8 mouse cellular contexts compared by ENCODE assay signal in the genomic region with DNA sequence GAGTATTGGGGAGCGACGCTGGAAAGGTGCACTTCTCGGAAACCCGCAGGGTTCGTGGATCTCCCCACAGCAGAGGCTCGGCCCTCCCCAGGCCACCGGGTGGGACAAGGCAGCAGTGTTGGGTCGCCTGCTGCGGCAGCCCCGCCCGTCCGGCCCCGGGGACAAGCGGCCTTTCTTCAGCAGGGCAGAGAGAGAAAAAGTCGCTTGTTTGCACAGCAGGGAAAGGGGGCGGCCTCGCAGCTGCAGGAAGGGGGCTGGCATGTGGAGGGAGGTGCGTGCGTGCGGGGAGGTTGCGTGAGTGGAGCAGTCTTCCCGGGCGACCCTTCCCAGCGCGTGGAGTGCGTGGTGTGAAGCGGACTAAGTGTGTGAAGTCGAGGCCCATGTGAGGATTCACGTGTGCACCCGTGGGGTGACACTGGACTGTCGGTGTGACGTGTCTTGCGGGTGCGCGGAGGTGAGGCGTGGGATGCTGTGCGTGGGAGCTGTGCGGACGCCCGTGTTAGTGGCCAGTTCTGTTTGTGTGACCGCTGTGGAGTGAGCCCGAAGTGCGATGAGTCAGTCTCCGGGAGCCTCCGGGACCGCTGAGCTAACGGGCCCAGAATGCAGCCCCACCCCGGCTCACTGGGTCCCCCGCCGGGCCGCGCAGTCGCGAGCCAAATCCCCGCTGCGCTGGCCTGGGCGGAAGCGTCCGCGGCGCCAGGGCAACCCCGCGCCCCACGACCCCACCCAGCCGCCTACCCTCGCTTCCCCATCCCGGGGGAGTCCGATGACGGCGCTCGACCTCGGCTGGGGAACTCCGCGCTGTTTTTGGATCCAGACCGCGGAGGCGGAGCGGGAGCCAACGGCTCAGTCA. TPM values are rescaled to one million over a fixed set of nuclear protein-coding genes. Genes with fewer than 3 reads are reported as not detected.
DNase-seq lines count a peak whose midpoint lies in the region; ATAC-seq and TF ChIP-seq lines count a peak whose summit lies in the region.

No protein-coding gene starts in this region.

- no peak for TF ChIP-seq CTCF in C2C12 (IDR thresholded peaks at IDR 0.05; ENCODE audit: control insufficient read depth, insufficient read depth, insufficient read length)
- no peak for TF ChIP-seq CTCF in heart, adult 2 months (IDR thresholded peaks at IDR 0.05)
- no peak for TF ChIP-seq CTCF in intestine, postnatal 0 days (IDR thresholded peaks at IDR 0.05; ENCODE audit: low read depth)
- no peak for TF ChIP-seq CTCF in liver, postnatal 0 days (IDR thresholded peaks at IDR 0.05; ENCODE audit: low read depth)

- H3K9ac ChIP-seq in heart, adult 2 months (ENCODE audit: low read depth, low read length): peak overlapping the region; percentile 67
- peak overlapping the region; percentile 54 for H3K9ac ChIP-seq in intestine, postnatal 0 days (ENCODE audit: low read depth, low read length)
- H3K9ac ChIP-seq in liver, postnatal 0 days (replicated peaks): peak overlapping the region; percentile 51
- peak overlapping the region; percentile 69 for H3K9ac ChIP-seq in neural tube, embryonic 12.5 days

- no peaks in the 10 kb centered on the region for H3K27me3 ChIP-seq in C2C12 (ENCODE audit: control insufficient read depth, insufficient read depth, insufficient read length)
- H3K27me3 ChIP-seq in heart, adult 2 months (ENCODE audit: control insufficient read depth, insufficient read depth, low read length): no peaks in the 10 kb centered on the region
- peaks cover 23% of the 10 kb centered on the region for H3K27me3 ChIP-seq in intestine, postnatal 0 days (replicated peaks; ENCODE audit: control insufficient read depth, insufficient read depth, low read length)
- peaks cover 35% of the 10 kb centered on the region for H3K27me3 ChIP-seq in liver, postnatal 0 days (ENCODE audit: insufficient read depth, low read length)
- peaks cover 5% of the 10 kb centered on the region; the same call in 1 of the 2 replicates for H3K27me3 ChIP-seq in neural tube, embryonic 12.5 days (replicated peaks)

- WGBS in heart, adult 2 months: 9% methylated on average over 79 of the region's 79 CpGs
- WGBS in intestine, postnatal 0 days: 1% methylated on average over 79 of the region's 79 CpGs
- under 1% methylated on average over 79 of the region's 79 CpGs for WGBS in liver, postnatal 0 days (ENCODE audit: insufficient replicate concordance)
- under 1% methylated on average over 79 of the region's 79 CpGs for WGBS in neural tube, embryonic 12.5 days

- peaks cover 53% of the 10 kb centered on the region for H3K79me2 ChIP-seq in C2C12 (ENCODE audit: control insufficient read depth, insufficient read depth)
- H3K79me2 ChIP-seq in heart, adult 2 months (replicated peaks; ENCODE audit: control insufficient read depth, insufficient read depth, low read length): no peaks in the 10 kb centered on the region

- H3K4me1 ChIP-seq in heart, adult 2 months (ENCODE audit: control insufficient read depth, insufficient read depth, low read length): peaks cover 12% of the 10 kb centered on the region
- H3K4me1 ChIP-seq in intestine, postnatal 0 days (replicated peaks; ENCODE audit: control insufficient read depth, insufficient read depth, low read length): 0 out of 2 replicates have a peak, but pooled peaks cover 5% of the 10 kb centered on the region
- peaks cover 14% of the 10 kb centered on the region for H3K4me1 ChIP-seq in liver, postnatal 0 days (ENCODE audit: insufficient read depth)
- peaks cover 26% of the 10 kb centered on the region for H3K4me1 ChIP-seq in neural tube, embryonic 12.5 days

- peaks cover 4% of the 10 kb centered on the region for H3K36me3 ChIP-seq in C2C12 (ENCODE audit: control insufficient read depth, insufficient read depth)
- H3K36me3 ChIP-seq in heart, adult 2 months (ENCODE audit: control insufficient read depth, insufficient read depth, low read length): no peaks in the 10 kb centered on the region
- H3K36me3 ChIP-seq in intestine, postnatal 0 days (ENCODE audit: control insufficient read depth, insufficient read depth): no peaks in the 10 kb centered on the region
- no peaks in the 10 kb centered on the region for H3K36me3 ChIP-seq in liver, postnatal 0 days (replicated peaks; ENCODE audit: insufficient read depth, low read length)
- H3K36me3 ChIP-seq in neural tube, embryonic 12.5 days: no peaks in the 10 kb centered on the region

- peak overlapping the region; percentile 97 for H3K27ac ChIP-seq in heart, adult 2 months
- peak overlapping the region; percentile 36 for H3K27ac ChIP-seq in intestine, postnatal 0 days (ENCODE audit: low read depth, low read length)
- peak overlapping the region; percentile 20; the same call in 1 of the 2 replicates for H3K27ac ChIP-seq in liver, postnatal 0 days (ENCODE audit: low read depth)
- H3K27ac ChIP-seq in neural tube, embryonic 12.5 days: 0 out of 2 replicates have a peak overlapping the region, but pooled peaks have one; percentile 4

- H3K4me3 ChIP-seq in C2C12 (ENCODE audit: insufficient read depth, poor library complexity, severe bottlenecking): peak overlapping the region; percentile 38
- peak overlapping the region; percentile 65 for H3K4me3 ChIP-seq in heart, adult 2 months
- peak overlapping the region; percentile 58 for H3K4me3 ChIP-seq in intestine, postnatal 0 days (ENCODE audit: low read depth, low read length)
- peak overlapping the region; percentile 58 for H3K4me3 ChIP-seq in liver, postnatal 0 days (ENCODE audit: low read depth, low read length)
- peak overlapping the region; percentile 64 for H3K4me3 ChIP-seq in neural tube, embryonic 12.5 days

- no peaks in the 10 kb centered on the region for H3K9me3 ChIP-seq in intestine, postnatal 0 days (ENCODE audit: control insufficient read depth)
- H3K9me3 ChIP-seq in liver, postnatal 0 days (ENCODE audit: low read length): no peaks in the 10 kb centered on the region
- no peaks in the 10 kb centered on the region for H3K9me3 ChIP-seq in neural tube, embryonic 12.5 days

- intact Hi-C loops in heart, adult 2 months (cut with DNase I): loop anchor here (2.0 to 5.0 kb wide), 2 partner anchors 33 to 247 kb away; partner anchors contain the start of genes Arcn1 and Ift46

- peak; percentile 47 for TF ChIP-seq POLR2A in heart, adult 2 months (IDR thresholded peaks at IDR 0.05; ENCODE audit: insufficient read depth, low read depth, low read length)

- H3K79me3 ChIP-seq in C2C12 (ENCODE audit: low read depth): peaks cover 27% of the 10 kb centered on the region

- no peak for TF ChIP-seq EP300 in heart, adult 2 months (IDR thresholded peaks at IDR 0.05; ENCODE audit: insufficient read depth, low read depth, low read length)
- no peak for TF ChIP-seq EP300 in liver, postnatal 0 days (IDR thresholded peaks at IDR 0.05; ENCODE audit: low read depth)

- H3K4me2 ChIP-seq in intestine, postnatal 0 days (replicated peaks; ENCODE audit: low read depth): peak overlapping the region; percentile 82
- H3K4me2 ChIP-seq in liver, postnatal 0 days (ENCODE audit: low read depth, low read length): peak overlapping the region; percentile 84
- peak overlapping the region; percentile 99 for H3K4me2 ChIP-seq in neural tube, embryonic 12.5 days (replicated peaks)

- peak; percentile 22 for ATAC-seq in intestine, postnatal 0 days
- ATAC-seq in liver, postnatal 0 days: peak; percentile 47
- ATAC-seq in neural tube, embryonic 12.5 days (ENCODE audit: low FRiP score, low read depth): peak; percentile 55

- peak; percentile 65 for DNase-seq in MN1 (ENCODE audit: low spot score)
- peak; percentile 39 to 50 for DNase-seq in cerebellum, postnatal 36 days
- peak; percentile 89 to 91 for DNase-seq in heart, adult 2 months
- DNase-seq in liver, postnatal 0 days: peak; percentile 40
- DNase-seq in yolk sac, embryonic 10.5 days (ENCODE audit: low spot score): peak; percentile 42

- peak overlapping the region; percentile 96 for H3ac ChIP-seq in C2C12 (ENCODE audit: control insufficient read depth, insufficient read length, low read depth)

TF ChIP-seq in C2C12, 6 proteins besides CTCF, POLR2A, EP300 and RAD21:
- no peak for TF ChIP-seq FOSL1 (IDR thresholded peaks at IDR 0.05; ENCODE audit: insufficient read depth, low read length, poor library complexity, severe bottlenecking)
- TF ChIP-seq MYOD1 (IDR thresholded peaks at IDR 0.05; ENCODE audit: control insufficient read depth, insufficient read length, low read depth): no peak
- no peak for TF ChIP-seq USF1 (IDR thresholded peaks at IDR 0.05; ENCODE audit: low read depth)
- TF ChIP-seq MYOG (IDR thresholded peaks at IDR 0.05; ENCODE audit: control insufficient read depth, extremely low read depth, insufficient read length): no peak
- no peak for TF ChIP-seq CEBPB (IDR thresholded peaks at IDR 0.05; ENCODE audit: low read depth)
- no peak for TF ChIP-seq MAX (IDR thresholded peaks at IDR 0.05)

RNA-seq across cellular contexts. Expression of gene Phldb1, which starts 1.1 kb away (rescaled TPM):
- polyA plus RNA-seq in C2C12 (2012; fragmentation: generic; extraction: Trizol): 96.8 TPM
- 100 to 1,000 TPM; 104 to 108 TPM for total RNA-seq in heart, adult 2 months (2021)
- polyA plus RNA-seq in heart, adult 2 months (2012; rRNA removed): 146 and 165 TPM in 2 replicates
- 6.2 and 6.9 TPM in 2 replicates for polyA plus RNA-seq in intestine, postnatal 0 days (2015; fragmentation: Nextera tagmentation; extraction: Ambion mirVana)
- 1.5 and 2.2 TPM in 2 replicates for polyA plus RNA-seq in liver, postnatal 0 days (2015; fragmentation: Nextera tagmentation; extraction: Ambion mirVana)
- polyA plus RNA-seq in neural tube, embryonic 12.5 days (2016; fragmentation: Nextera tagmentation; extraction: Ambion mirVana): 58.9 and 61.6 TPM in 2 replicates

RNA-seq across cellular contexts. Expression of gene Arcn1, which starts 33.7 kb away (rescaled TPM):
- polyA plus RNA-seq in C2C12 (2012; fragmentation: generic; extraction: Trizol): 46.6 TPM
- 10 to 100 TPM; 78.6 to 93.9 TPM for total RNA-seq in heart, adult 2 months (2021)
- 28.2 and 57.5 TPM in 2 replicates for polyA plus RNA-seq in heart, adult 2 months (2012; rRNA removed)
- 113 and 121 TPM in 2 replicates for polyA plus RNA-seq in intestine, postnatal 0 days (2015; fragmentation: Nextera tagmentation; extraction: Ambion mirVana)
- 53.5 and 58.4 TPM in 2 replicates for polyA plus RNA-seq in liver, postnatal 0 days (2015; fragmentation: Nextera tagmentation; extraction: Ambion mirVana)
- 169 and 182 TPM in 2 replicates for polyA plus RNA-seq in neural tube, embryonic 12.5 days (2016; fragmentation: Nextera tagmentation; extraction: Ambion mirVana)

RNA-seq across cellular contexts. Expression of gene Ift46, which starts 33.8 kb away (rescaled TPM):
- 76.1 TPM for polyA plus RNA-seq in C2C12 (2012; fragmentation: generic; extraction: Trizol)
- total RNA-seq in heart, adult 2 months (2021): 10 to 100 TPM; 22.7 to 27.8 TPM
- polyA plus RNA-seq in heart, adult 2 months (2012; rRNA removed): 28.3 and 36.1 TPM in 2 replicates
- 52.8 and 56.9 TPM in 2 replicates for polyA plus RNA-seq in intestine, postnatal 0 days (2015; fragmentation: Nextera tagmentation; extraction: Ambion mirVana)
- polyA plus RNA-seq in liver, postnatal 0 days (2015; fragmentation: Nextera tagmentation; extraction: Ambion mirVana): 23.6 and 24.5 TPM in 2 replicates
- polyA plus RNA-seq in neural tube, embryonic 12.5 days (2016; fragmentation: Nextera tagmentation; extraction: Ambion mirVana): 150 and 155 TPM in 2 replicates

Comparison
In these comparisons a context has a peak if more than half of its experiments do, and no peak if none do; other contexts are left out.
1. Peak in every context shown above with its lines: DNase-seq, ATAC-seq, H3K4me3 ChIP-seq and H3K27ac ChIP-seq.
2. DNase-seq: peak in every context shown above with its lines; median percentile 90 in heart, adult 2 months; 65 in MN1; 44 in cerebellum, postnatal 36 days; 42 in yolk sac, embryonic 10.5 days; 40 in liver, postnatal 0 days.
3. H3K27ac ChIP-seq: peak in every context shown above with its lines; median percentile 97 in heart, adult 2 months; 36 in intestine, postnatal 0 days; 20 in liver, postnatal 0 days; 4 in neural tube, embryonic 12.5 days.